Mouse (Mus musculus): ENCODE measurements around the gene Olfr691. TPM values are rescaled to one million over a fixed set of nuclear protein-coding genes. Genes with fewer than 3 reads are reported as not detected.
"Not testable (repeated sequence)": the region's sequence is repeated elsewhere in the genome, so short reads cannot be mapped to it uniquely, and the experiment has no call there.

The Olfr691 gene
- polyA plus RNA-seq, 1 experiment from 2014 or later: 0.35 TPM

GRCm38 (mm10) chr7:105356064-105356463 is 14.0 kb upstream of the Olfr691 start:
- not testable (repeated sequence) for H3K4me3 ChIP-seq; H3K27me3 ChIP-seq; ATAC-seq (ENCODE audit: insufficient number of reproducible peaks, insufficient read depth, low FRiP score, low TSS enrichment, low read depth); H3K9me3 ChIP-seq; H3K27ac ChIP-seq; H3K9ac ChIP-seq; H3K4me2 ChIP-seq; H3K36me3 ChIP-seq; H3K4me1 ChIP-seq
- WGBS: no CpG with 5 or more reads among the region's 5 CpGs

DNA sequence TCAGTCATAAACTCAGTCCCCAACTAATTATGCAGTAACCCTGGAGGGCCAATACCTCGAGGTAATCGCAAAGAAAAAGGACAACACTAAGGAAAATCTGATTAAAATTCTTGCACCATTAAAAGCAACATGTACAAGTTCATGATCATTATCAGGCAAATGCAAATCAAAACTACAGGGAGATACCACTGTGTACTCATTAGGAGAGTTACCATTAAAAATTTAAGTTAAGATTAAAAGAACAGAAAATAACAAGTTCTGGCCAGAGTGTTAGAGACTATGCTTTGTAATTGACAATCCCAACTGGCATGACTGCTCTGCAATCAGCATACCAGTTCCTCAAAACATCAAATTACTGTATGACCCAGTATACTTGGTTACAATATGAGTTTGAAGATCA is 682 bp upstream of the Olfr691 start:
- Histone ChIP-seq H3K4me1 (no peaks in the 10 kb centered on the region), H3K4me2 (no peak overlapping the region), H3K27me3 (no peaks in the 10 kb centered on the region), H3K9ac (no peak overlapping the region), H3K36me3 (no peaks in the 10 kb centered on the region), H3K4me3 (no peak overlapping the region), H3K9me3 (no peaks in the 10 kb centered on the region), H3K27ac (no peak overlapping the region)
- no peak for ATAC-seq (ENCODE audit: insufficient number of reproducible peaks, insufficient read depth, low FRiP score, low TSS enrichment, low read depth)
- 78% methylated on average over 2 of the region's 2 CpGs for WGBS

DNA sequence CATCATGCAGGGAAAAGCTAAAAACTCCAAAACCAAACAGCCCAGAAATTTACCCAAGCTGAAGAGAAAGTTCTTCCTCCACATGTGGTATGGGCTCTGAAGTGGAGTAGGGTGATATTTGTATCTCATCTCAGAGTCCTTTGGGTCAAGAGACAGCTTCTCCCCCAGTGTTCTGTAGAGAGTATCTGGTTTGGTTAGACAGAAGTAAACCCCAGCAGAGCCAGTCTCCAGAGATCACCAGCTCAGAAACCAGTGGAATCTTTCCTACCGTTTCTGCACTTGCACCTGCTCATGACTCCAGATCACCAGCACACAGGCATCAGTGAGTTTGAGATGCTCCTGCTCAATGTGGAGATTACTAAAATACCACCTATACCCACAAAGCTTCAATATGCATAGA is 8.1 kb downstream of the Olfr691 start, which contains the start of gene Olfr690:
TSS of gene Olfr690 (minus strand) at position 101 of the 400 bp plus-strand sequence.
- Histone ChIP-seq H3K4me3 (no peak within 1 kb of the TSS), H3K4me1 (no peaks in the 10 kb centered on the region), H3K36me3 (no peaks in the 10 kb centered on the region), H3K27ac (no peak within 1 kb of the TSS), H3K27me3 (no peaks in the 10 kb centered on the region), H3K9ac (no peak within 1 kb of the TSS), H3K4me2 (no peak within 1 kb of the TSS), H3K9me3 (no peaks in the 10 kb centered on the region)
- 84% methylated on average over 1 of the region's 1 CpGs for WGBS
- ATAC-seq (ENCODE audit: insufficient number of reproducible peaks, insufficient read depth, low FRiP score, low TSS enrichment, low read depth): no peak

DNA sequence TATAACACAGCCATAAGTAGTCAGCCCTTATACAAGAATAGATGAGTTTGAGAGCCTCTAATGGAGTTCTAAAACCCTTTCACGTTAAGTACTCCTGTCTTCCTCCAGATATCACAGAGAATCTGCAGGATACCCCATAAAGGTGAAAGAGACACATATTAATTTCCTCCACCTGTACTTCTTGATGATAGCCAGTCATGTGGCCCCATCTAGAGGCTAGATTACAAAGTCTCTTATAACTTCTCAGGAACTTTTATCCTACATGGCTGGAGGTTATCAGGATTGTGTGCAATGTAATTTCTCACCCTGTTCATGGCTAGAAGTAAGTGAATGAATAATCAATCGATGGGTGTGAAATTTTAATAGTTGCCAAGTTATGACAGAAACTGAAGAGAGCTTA is 16.8 kb downstream of the Olfr691 start:
- WGBS: 79% methylated on average over 2 of the region's 2 CpGs
- no peak overlapping the region for H3K27ac ChIP-seq
- H3K4me3 ChIP-seq: no peak overlapping the region
- no peak for ATAC-seq (ENCODE audit: insufficient number of reproducible peaks, insufficient read depth, low FRiP score, low TSS enrichment, low read depth)
- no peaks in the 10 kb centered on the region for H3K4me1 ChIP-seq
- H3K4me2 ChIP-seq: no peak overlapping the region
- no peaks in the 10 kb centered on the region for H3K36me3 ChIP-seq
- H3K27me3 ChIP-seq: no peaks in the 10 kb centered on the region
- H3K9me3 ChIP-seq: no peaks in the 10 kb centered on the region
- no peak overlapping the region for H3K9ac ChIP-seq

DNA sequence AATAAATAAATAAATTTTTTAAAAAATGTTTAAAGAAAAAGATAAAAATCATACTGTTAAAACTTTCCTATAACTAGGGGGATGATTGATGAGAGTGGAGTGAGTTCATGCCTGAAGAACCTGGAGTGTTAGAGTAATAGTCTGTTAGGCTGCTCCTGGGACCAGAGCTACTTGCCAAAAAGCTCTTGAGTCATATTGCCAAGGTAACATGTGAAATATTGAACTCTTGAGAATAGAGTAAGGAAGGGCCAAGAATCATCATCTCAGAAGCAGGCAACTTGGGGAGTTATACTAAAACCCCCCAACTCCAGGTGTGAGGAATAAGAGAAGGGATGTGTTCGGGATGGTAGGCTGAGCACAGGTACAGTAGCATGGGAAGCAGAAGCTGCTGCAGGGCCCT is 31.2 kb downstream of the Olfr691 start, which contains the start of gene Olfr689:
TSS of gene Olfr689 (plus strand) at position 301 of the 400 bp plus-strand sequence.
- no peak for ATAC-seq (ENCODE audit: insufficient number of reproducible peaks, insufficient read depth, low FRiP score, low TSS enrichment, low read depth)
- no peak within 1 kb of the TSS for H3K9ac ChIP-seq
- H3K27me3 ChIP-seq: no peaks in the 10 kb centered on the region
- no peaks in the 10 kb centered on the region for H3K9me3 ChIP-seq
- H3K4me3 ChIP-seq: no peak within 1 kb of the TSS
- H3K4me2 ChIP-seq: no peak within 1 kb of the TSS
- H3K4me1 ChIP-seq: no peaks in the 10 kb centered on the region
- 77% methylated on average over 1 of the region's 1 CpGs for WGBS
- H3K36me3 ChIP-seq: no peaks in the 10 kb centered on the region
- H3K27ac ChIP-seq: no peak within 1 kb of the TSS

GRCm38 (mm10) chr7:105290051-105290450 is 52.0 kb downstream of the Olfr691 start:
- no peak for ATAC-seq (ENCODE audit: insufficient number of reproducible peaks, insufficient read depth, low FRiP score, low TSS enrichment, low read depth)

GRCm38 (mm10) chr7:105287795-105288194 is 54.3 kb downstream of the Olfr691 start, which contains the start of gene Olfr688:
TSS of gene Olfr688 (plus strand) at chr7:105288095.
- Histone ChIP-seq H3K9ac (no peak within 1 kb of the TSS), H3K4me1 (no peaks in the 10 kb centered on the region), H3K4me2 (no peak within 1 kb of the TSS), H3K27me3 (no peaks in the 10 kb centered on the region), H3K4me3 (no peak within 1 kb of the TSS), H3K9me3 (no peaks in the 10 kb centered on the region), H3K36me3 (no peaks in the 10 kb centered on the region), H3K27ac (no peak within 1 kb of the TSS)
- 76% methylated on average over 6 of the region's 6 CpGs for WGBS
- ATAC-seq (ENCODE audit: insufficient number of reproducible peaks, insufficient read depth, low FRiP score, low TSS enrichment, low read depth): no peak

More at GRCm38 (mm10) chr7:105290051-105290450, 52.0 kb downstream of the Olfr691 start:
- no peak overlapping the region for H3K9ac ChIP-seq
- H3K27ac ChIP-seq: no peak overlapping the region
- no peaks in the 10 kb centered on the region for H3K36me3 ChIP-seq
- H3K4me3 ChIP-seq: no peak overlapping the region
- H3K27me3 ChIP-seq: no peaks in the 10 kb centered on the region
- H3K4me2 ChIP-seq: no peak overlapping the region
- no peaks in the 10 kb centered on the region for H3K4me1 ChIP-seq
- H3K9me3 ChIP-seq: no peaks in the 10 kb centered on the region

Other genes with a start within 250 kb of the Olfr691 start
- not detected in 2 replicates for gene Olfr680-ps1, start 249.5 kb downstream of the Olfr691 start, polyA plus RNA-seq (2015; fragmentation: Nextera tagmentation; extraction: Ambion mirVana)
- not detected in 2 replicates for gene Olfr681, start 225.4 kb downstream of the Olfr691 start, polyA plus RNA-seq (2015; fragmentation: Nextera tagmentation; extraction: Ambion mirVana)
- gene Olfr683, start 195.3 kb downstream of the Olfr691 start, polyA plus RNA-seq (2015; fragmentation: Nextera tagmentation; extraction: Ambion mirVana): 0.27 TPM in 1 of 2 replicates, not detected in the other
- not detected in 2 replicates for gene Olfr684, start 178.6 kb downstream of the Olfr691 start, polyA plus RNA-seq (2015; fragmentation: Nextera tagmentation; extraction: Ambion mirVana)
- gene Olfr685, start 156.3 kb downstream of the Olfr691 start, polyA plus RNA-seq (2015; fragmentation: Nextera tagmentation; extraction: Ambion mirVana): 0.13 TPM in 1 of 2 replicates, not detected in the other
- gene Olfr686, start 134.8 kb downstream of the Olfr691 start, polyA plus RNA-seq (2015; fragmentation: Nextera tagmentation; extraction: Ambion mirVana): not detected in 2 replicates
- gene Olfr688, start 54.2 kb downstream of the Olfr691 start, polyA plus RNA-seq (2015; fragmentation: Nextera tagmentation; extraction: Ambion mirVana): not detected in 2 replicates
- 0.08 TPM in 1 of 2 replicates, not detected in the other for gene Olfr689, start 31.1 kb downstream of the Olfr691 start, polyA plus RNA-seq (2015; fragmentation: Nextera tagmentation; extraction: Ambion mirVana)
- not detected in 2 replicates for gene Olfr690, start 8.2 kb downstream of the Olfr691 start, polyA plus RNA-seq (2015; fragmentation: Nextera tagmentation; extraction: Ambion mirVana)
- gene Olfr692, start 26.0 kb upstream of the Olfr691 start, polyA plus RNA-seq (2015; fragmentation: Nextera tagmentation; extraction: Ambion mirVana): not detected in 2 replicates
- not detected in 2 replicates for gene Gm5901, start 32.8 kb upstream of the Olfr691 start, polyA plus RNA-seq (2015; fragmentation: Nextera tagmentation; extraction: Ambion mirVana)
- 41.8 and 48.3 TPM in 2 replicates for gene Fam160a2, start 57.8 kb upstream of the Olfr691 start, polyA plus RNA-seq (2015; fragmentation: Nextera tagmentation; extraction: Ambion mirVana)
- 0.10 TPM in 1 of 2 replicates, not detected in the other for gene Cnga4, start 62.3 kb upstream of the Olfr691 start, polyA plus RNA-seq (2015; fragmentation: Nextera tagmentation; extraction: Ambion mirVana)
- 0.48 and 0.52 TPM in 2 replicates for gene Cckbr, start 83.5 kb upstream of the Olfr691 start, polyA plus RNA-seq (2015; fragmentation: Nextera tagmentation; extraction: Ambion mirVana)
- 72.5 and 73.3 TPM in 2 replicates for gene Cavin3, start 140.0 kb upstream of the Olfr691 start, polyA plus RNA-seq (2015; fragmentation: Nextera tagmentation; extraction: Ambion mirVana)
- 36.7 and 37.1 TPM in 2 replicates for gene Smpd1, start 212.1 kb upstream of the Olfr691 start, polyA plus RNA-seq (2015; fragmentation: Nextera tagmentation; extraction: Ambion mirVana)
- gene Apbb1, start 239.4 kb upstream of the Olfr691 start, polyA plus RNA-seq (2015; fragmentation: Nextera tagmentation; extraction: Ambion mirVana): 59.9 and 62.3 TPM in 2 replicates